Mouse (Mus musculus) c-Kit-positive CD71-positive TER-119-positive erythroid progenitor cells, embryonic 14.5 days (primary cell): ENCODE data around the gene Hist2h2bb.

ENCODE experiments used
- DNase-seq: peaks from one replicate; pipeline ENCODE4 v3.0.0-alpha.2; 2013; ENCODE audit warnings: low spot score

The Hist2h2bb gene

GRCm38 (mm10) chr3:96300706-96301529 is 31.4 kb downstream of the Hist2h2bb start:
- DNase-seq: no peak

- DNase-seq: no peak
Measured at GRCm38 (mm10) chr3:96302076-96302475, 32.5 kb downstream of the Hist2h2bb start.

GRCm38 (mm10) chr3:96306506-96306905 is 37.0 kb downstream of the Hist2h2bb start:
- no peak for DNase-seq

GRCm38 (mm10) chr3:96309441-96309840 is 39.9 kb downstream of the Hist2h2bb start:
- no peak for DNase-seq

- DNase-seq: no peak
Measured at GRCm38 (mm10) chr3:96312341-96313098, 43.0 kb downstream of the Hist2h2bb start.
